Mouse (Mus musculus): ENCODE measurements at regions not wholly inside any gene's neighbourhood (a gene's known extent, or its start where the extent isn't known, plus 50 kb on each side); places are given as distances from the start of the nearest gene placed in this dataset.

DNA sequence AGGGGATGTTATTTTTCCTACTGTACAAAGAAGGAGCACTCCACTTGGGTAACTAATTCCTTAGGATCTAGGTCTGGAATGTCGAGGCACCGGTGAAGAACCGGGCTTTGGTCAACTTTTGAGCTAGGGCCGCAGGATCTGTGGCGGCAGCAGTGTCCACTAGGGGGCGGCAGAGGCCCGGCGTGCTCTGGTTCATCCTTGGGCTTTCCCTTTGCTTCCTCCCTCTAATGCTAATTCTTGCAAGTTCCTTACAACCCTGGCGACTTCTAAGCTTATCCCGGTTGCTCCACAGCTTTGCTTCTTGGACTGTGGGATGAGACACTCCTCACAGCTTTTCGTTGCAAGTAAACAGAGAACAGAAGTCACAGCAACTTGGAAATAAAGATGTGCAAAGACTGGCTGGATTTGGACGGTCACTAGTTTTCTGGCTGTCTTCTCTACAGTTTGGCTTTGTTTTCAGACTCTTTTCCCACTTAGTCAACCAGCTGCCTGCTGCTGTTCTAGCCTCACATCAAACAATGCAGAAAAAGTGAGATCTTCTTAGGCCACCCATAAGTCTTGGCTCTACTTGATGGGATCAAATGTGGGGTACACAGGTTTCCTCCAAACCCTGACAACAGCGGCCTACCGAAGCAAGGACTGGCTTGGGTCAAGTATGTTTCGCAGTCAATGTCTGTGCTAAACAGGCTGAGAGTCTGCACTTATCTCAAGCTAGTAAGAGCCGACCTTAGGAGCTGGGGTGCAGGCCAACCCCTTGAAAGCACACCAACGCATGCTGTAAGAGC is 51.2 kb upstream of the Tmem72 start:
- H3K36me3 ChIP-seq (ENCODE audit: control insufficient read depth, insufficient read depth): no peaks in the 10 kb centered on the region
- no peaks in the 10 kb centered on the region for H3K79me3 ChIP-seq (ENCODE audit: low read depth)
- no peak overlapping the region for H3ac ChIP-seq (ENCODE audit: control insufficient read depth, insufficient read length, low read depth)
- no peaks in the 10 kb centered on the region for H3K79me2 ChIP-seq (ENCODE audit: control insufficient read depth, insufficient read depth)
- peaks cover 22% of the 10 kb centered on the region for H3K27me3 ChIP-seq (ENCODE audit: control insufficient read depth, insufficient read depth, insufficient read length)
- no peak overlapping the region for H3K4me3 ChIP-seq (ENCODE audit: insufficient read depth, poor library complexity, severe bottlenecking)
- no peak for TF ChIP-seq USF1 (IDR thresholded peaks at IDR 0.05; ENCODE audit: low read depth)
- TF ChIP-seq CEBPB (IDR thresholded peaks at IDR 0.05; ENCODE audit: low read depth): no peak
- TF ChIP-seq MYOD1 (IDR thresholded peaks at IDR 0.05; ENCODE audit: control insufficient read depth, insufficient read length, low read depth): no peak
- TF ChIP-seq MAX (IDR thresholded peaks at IDR 0.05): no peak
- no peak for TF ChIP-seq FOSL1 (IDR thresholded peaks at IDR 0.05; ENCODE audit: insufficient read depth, low read length, poor library complexity, severe bottlenecking)
- peak; percentile 84 for TF ChIP-seq CTCF (IDR thresholded peaks at IDR 0.05; ENCODE audit: control insufficient read depth, insufficient read depth, insufficient read length)
- no peak for TF ChIP-seq MYOG (IDR thresholded peaks at IDR 0.05; ENCODE audit: control insufficient read depth, extremely low read depth, insufficient read length)

DNA sequence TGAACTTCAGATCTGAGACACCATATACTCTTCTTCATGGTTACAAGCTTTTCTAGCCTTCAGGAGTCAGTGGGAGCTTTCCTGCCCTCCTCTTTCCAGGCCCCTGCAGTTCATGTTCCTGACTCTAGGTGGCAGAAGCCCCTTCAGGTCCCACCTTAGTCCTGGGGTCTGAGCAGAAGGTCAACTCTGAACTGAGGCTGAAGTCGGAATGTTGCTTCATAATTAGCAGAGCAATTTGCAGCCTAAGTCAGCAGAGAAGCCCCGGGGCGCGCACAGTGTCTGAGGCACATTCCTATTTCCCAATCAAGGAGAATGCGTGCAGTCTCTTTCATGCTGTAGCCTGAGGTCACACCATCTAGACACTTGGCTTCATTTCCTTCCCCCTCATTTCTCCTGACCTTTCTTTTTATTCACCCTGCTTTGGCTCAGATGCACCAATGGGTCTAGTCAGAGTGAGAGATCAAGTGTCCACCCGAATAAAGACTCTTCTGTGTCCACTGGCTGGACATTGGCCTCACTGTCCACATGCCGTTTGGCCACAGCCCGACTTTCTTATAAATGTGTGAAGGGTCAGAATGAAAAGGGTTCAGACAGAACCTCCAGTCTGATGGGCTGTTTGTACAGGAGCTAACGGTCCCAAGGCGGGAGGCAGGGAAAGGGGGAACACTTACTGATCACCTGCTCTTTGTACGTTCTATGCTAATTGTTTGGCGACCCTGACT is 58.4 kb upstream of the Tmem72 start:
- no peaks in the 10 kb centered on the region for H3K79me2 ChIP-seq (ENCODE audit: control insufficient read depth, insufficient read depth)
- H3K36me3 ChIP-seq (ENCODE audit: control insufficient read depth, insufficient read depth): no peaks in the 10 kb centered on the region
- peaks cover 3% of the 10 kb centered on the region for H3K27me3 ChIP-seq (ENCODE audit: control insufficient read depth, insufficient read depth, insufficient read length)
- H3K79me3 ChIP-seq (ENCODE audit: low read depth): no peaks in the 10 kb centered on the region
- no peak overlapping the region for H3K4me3 ChIP-seq (ENCODE audit: insufficient read depth, poor library complexity, severe bottlenecking)
- no peak overlapping the region for H3ac ChIP-seq (ENCODE audit: control insufficient read depth, insufficient read length, low read depth)
- TF ChIP-seq MYOD1 (IDR thresholded peaks at IDR 0.05; ENCODE audit: control insufficient read depth, insufficient read length, low read depth): no peak
- TF ChIP-seq MYOG (IDR thresholded peaks at IDR 0.05; ENCODE audit: control insufficient read depth, extremely low read depth, insufficient read length): no peak
- TF ChIP-seq USF1 (IDR thresholded peaks at IDR 0.05; ENCODE audit: low read depth): no peak
- TF ChIP-seq CEBPB (IDR thresholded peaks at IDR 0.05; ENCODE audit: low read depth): no peak
- TF ChIP-seq MAX (IDR thresholded peaks at IDR 0.05): no peak
- no peak for TF ChIP-seq CTCF (IDR thresholded peaks at IDR 0.05; ENCODE audit: control insufficient read depth, insufficient read depth, insufficient read length)
- TF ChIP-seq FOSL1 (IDR thresholded peaks at IDR 0.05; ENCODE audit: insufficient read depth, low read length, poor library complexity, severe bottlenecking): no peak

DNA sequence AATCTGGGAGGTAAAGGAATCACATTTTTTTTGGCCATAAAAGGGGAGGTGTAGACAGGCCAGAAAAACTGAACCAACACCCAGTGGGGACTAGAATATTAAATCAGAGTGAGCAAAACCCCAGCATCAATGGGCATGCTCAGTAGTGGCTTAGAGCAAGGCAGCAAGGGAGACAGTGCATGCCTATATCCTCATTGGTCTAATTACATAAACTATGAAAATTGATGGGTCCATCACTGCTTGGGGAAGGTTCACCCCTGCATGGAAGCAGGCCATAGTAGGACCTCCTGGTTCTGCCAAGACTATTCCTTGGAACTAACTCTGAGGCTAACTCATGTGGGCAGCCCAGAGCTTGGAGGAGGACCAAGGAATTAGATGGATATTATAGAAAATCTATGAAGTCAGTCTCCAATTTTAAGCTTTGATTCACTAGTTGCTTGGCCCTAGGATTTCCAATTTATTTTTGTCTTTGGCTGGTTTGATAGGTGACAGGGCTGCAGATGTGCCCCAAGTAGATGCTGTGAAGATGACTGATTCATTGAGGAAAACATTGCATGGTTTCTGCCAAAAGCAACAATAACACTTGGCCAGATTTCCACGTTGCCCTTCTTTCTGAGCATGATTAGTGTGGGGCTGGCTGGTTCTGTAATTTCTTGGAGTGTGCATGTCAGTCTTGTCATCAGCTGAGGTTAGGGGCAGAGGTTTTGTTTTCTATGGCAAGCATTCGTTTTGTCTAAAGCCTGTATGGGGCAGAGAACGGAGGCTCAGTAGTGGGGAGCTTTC is 70.0 kb upstream of the Tmem72 start:
- TF ChIP-seq CTCF (IDR thresholded peaks at IDR 0.05; ENCODE audit: control insufficient read depth, insufficient read depth, insufficient read length) (no peak), MYOG (IDR thresholded peaks at IDR 0.05; ENCODE audit: control insufficient read depth, extremely low read depth, insufficient read length) (no peak), MAX (IDR thresholded peaks at IDR 0.05) (no peak), USF1 (IDR thresholded peaks at IDR 0.05; ENCODE audit: low read depth) (no peak), FOSL1 (IDR thresholded peaks at IDR 0.05; ENCODE audit: insufficient read depth, low read length, poor library complexity, severe bottlenecking) (no peak), MYOD1 (IDR thresholded peaks at IDR 0.05; ENCODE audit: control insufficient read depth, insufficient read length, low read depth) (no peak)
- Histone ChIP-seq H3K36me3 (ENCODE audit: control insufficient read depth, insufficient read depth) (no peaks in the 10 kb centered on the region), H3K79me2 (ENCODE audit: control insufficient read depth, insufficient read depth) (no peaks in the 10 kb centered on the region), H3K4me3 (ENCODE audit: insufficient read depth, poor library complexity, severe bottlenecking) (no peak overlapping the region), H3K79me3 (ENCODE audit: low read depth) (no peaks in the 10 kb centered on the region), H3K27me3 (ENCODE audit: control insufficient read depth, insufficient read depth, insufficient read length) (no peaks in the 10 kb centered on the region), H3ac (ENCODE audit: control insufficient read depth, insufficient read length, low read depth) (no peak overlapping the region)

DNA sequence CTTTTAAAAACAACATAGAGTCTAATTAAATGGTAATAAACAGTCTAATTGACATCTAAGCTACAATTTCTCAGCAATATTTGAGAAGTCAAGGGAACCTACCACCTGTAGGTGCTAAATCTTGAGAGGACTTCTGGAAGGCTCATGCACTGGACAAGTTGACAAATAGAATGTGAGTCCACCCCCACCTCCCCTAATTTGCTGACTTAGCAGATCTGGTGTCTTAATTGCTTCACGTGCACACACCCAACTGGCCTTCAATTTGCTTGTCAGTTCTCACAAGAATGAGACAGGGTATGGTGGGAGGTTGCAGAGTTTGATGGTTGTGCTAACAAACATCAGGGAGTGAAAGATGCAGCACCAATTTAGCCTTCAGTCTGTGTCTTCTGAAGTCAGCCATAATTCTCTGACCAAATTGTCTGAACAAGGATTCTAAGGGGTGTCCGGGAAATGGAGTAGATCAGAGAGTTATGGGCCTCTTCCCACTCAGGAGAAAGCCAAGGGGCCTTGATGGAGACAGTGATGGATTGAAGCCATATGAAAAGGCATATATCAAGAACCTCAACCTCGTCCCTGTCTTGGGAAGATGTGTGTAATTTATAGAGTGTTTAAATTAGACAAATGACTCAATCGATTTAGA is 76.7 kb upstream of the Tmem72 start:
- Histone ChIP-seq H3ac (ENCODE audit: control insufficient read depth, insufficient read length, low read depth) (no peak overlapping the region), H3K79me3 (ENCODE audit: low read depth) (no peaks in the 10 kb centered on the region), H3K4me3 (ENCODE audit: insufficient read depth, poor library complexity, severe bottlenecking) (no peak overlapping the region), H3K27me3 (ENCODE audit: control insufficient read depth, insufficient read depth, insufficient read length) (no peaks in the 10 kb centered on the region), H3K79me2 (ENCODE audit: control insufficient read depth, insufficient read depth) (no peaks in the 10 kb centered on the region), H3K36me3 (ENCODE audit: control insufficient read depth, insufficient read depth) (no peaks in the 10 kb centered on the region)
- TF ChIP-seq MYOG (IDR thresholded peaks at IDR 0.05; ENCODE audit: control insufficient read depth, extremely low read depth, insufficient read length) (no peak), USF1 (IDR thresholded peaks at IDR 0.05; ENCODE audit: low read depth) (no peak), FOSL1 (IDR thresholded peaks at IDR 0.05; ENCODE audit: insufficient read depth, low read length, poor library complexity, severe bottlenecking) (no peak), CTCF (IDR thresholded peaks at IDR 0.05; ENCODE audit: control insufficient read depth, insufficient read depth, insufficient read length) (no peak), MAX (IDR thresholded peaks at IDR 0.05) (no peak)

DNA sequence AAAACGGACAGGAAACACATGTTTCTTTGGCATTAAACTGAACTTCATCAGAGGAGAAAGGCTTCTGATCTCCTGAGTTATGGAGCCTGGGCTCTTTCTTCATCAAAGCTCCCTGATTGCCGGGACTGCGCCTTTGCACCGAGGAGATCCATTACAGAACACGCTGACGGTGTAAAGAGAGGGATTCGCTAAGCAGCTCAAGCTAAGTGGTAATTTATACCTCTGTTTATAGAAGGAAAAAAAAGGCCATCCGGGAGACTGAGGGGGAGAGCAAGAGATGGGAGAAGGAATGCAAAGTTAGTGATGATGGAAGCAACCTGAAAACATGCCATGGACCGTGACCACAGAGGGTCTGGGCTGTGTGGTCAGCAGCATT is 77.2 kb upstream of the Tmem72 start:
- no peak for TF ChIP-seq USF1 (IDR thresholded peaks at IDR 0.05; ENCODE audit: low read depth)
- TF ChIP-seq CEBPB (IDR thresholded peaks at IDR 0.05; ENCODE audit: low read depth): no peak
- no peak for TF ChIP-seq MYOG (IDR thresholded peaks at IDR 0.05; ENCODE audit: control insufficient read depth, extremely low read depth, insufficient read length)
- TF ChIP-seq CTCF (IDR thresholded peaks at IDR 0.05; ENCODE audit: control insufficient read depth, insufficient read depth, insufficient read length): no peak
- no peak for TF ChIP-seq MYOD1 (IDR thresholded peaks at IDR 0.05; ENCODE audit: control insufficient read depth, insufficient read length, low read depth)
- TF ChIP-seq MAX (IDR thresholded peaks at IDR 0.05): no peak
- no peak for TF ChIP-seq FOSL1 (IDR thresholded peaks at IDR 0.05; ENCODE audit: insufficient read depth, low read length, poor library complexity, severe bottlenecking)
- Histone ChIP-seq H3K79me2 (ENCODE audit: control insufficient read depth, insufficient read depth) (no peaks in the 10 kb centered on the region), H3K27me3 (ENCODE audit: control insufficient read depth, insufficient read depth, insufficient read length) (no peaks in the 10 kb centered on the region), H3K79me3 (ENCODE audit: low read depth) (no peaks in the 10 kb centered on the region), H3K4me3 (ENCODE audit: insufficient read depth, poor library complexity, severe bottlenecking) (no peak overlapping the region), H3ac (ENCODE audit: control insufficient read depth, insufficient read length, low read depth) (no peak overlapping the region), H3K36me3 (ENCODE audit: control insufficient read depth, insufficient read depth) (no peaks in the 10 kb centered on the region)
